Mouse (Mus musculus): ENCODE results near the gene Spock1. TPM values are rescaled to one million over a fixed set of nuclear protein-coding genes. Genes with fewer than 3 reads are reported as not detected.

Gene Spock1
- total RNA-seq, 2 experiments from 2014 or later, result 212 to 215 TPM

DNA sequence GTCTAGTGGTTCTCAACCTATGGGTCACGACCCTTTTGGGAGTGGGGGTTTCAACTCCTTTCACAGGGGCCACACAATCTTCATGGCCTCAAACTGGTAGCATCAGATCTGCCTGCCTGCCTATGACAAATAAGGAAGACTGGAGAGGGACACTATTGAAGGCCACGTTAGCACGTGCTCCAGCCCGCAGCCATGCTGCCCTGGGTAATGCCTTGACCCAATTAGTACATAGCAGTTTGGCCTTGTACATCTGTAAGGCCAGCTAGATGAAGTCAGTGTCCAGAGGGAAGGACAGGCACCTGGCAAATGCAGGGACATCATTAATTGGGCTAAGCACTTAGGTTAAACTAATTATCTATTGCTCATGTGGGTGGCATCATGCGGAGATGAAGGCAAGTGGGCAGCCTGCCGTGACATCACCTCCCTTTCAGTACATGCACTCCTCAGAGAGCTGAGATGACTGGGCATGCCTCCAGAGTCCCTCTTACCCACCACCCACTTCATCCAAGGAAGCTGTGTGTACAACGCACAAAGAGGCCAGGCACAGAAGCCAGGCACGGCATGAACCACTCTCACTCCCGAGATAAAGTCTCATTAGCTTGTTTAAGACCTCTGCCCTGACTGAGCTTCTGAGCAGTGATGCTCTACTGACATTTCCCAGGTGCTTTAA is 241.8 kb downstream of the Spock1 start:
- peak in 1 of 2 experiments; percentile 15 for DNase-seq (ENCODE audit: low spot score in 2 of 2)

DNA sequence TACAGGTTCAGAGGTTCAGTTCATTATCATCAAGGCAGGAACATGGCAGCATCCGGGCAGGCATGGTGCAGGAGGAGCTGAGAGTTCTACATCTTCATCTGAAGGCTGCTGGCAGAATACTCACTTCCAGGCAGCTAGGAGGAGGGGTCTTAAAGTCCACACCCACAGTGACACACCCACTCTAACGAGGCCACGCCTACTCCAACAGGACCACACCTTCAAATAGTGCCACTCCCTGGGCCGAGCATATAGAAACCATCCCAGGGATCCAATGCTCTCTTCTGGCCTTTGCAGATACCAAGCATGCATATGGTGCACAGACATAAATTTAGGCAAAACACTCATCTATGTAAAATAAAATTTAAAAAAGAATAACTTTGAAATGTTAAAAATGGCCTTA is 245.6 kb downstream of the Spock1 start:
- DNase-seq (ENCODE audit: low spot score in 2 of 2), result no peak

DNA sequence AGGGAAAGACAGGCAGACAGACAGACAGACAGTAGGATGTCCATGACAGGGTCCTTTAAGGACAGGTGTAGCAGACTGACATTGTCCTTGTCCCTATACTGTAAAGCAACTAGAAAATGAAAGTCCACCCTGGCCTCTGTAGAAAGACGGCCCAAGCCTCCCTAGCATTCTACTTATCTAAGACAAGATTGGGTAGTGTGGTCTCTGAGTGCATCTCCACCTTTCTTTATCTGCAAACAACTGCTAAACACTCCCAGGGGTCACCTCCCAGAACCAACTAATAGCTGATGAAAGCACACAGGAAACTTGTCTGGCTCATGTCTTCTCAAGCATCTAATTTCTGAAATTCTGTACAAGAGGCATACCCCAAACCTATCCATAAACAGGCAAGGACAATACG is 247.6 kb downstream of the Spock1 start:
- no peak for DNase-seq (ENCODE audit: low spot score in 2 of 2)

DNA sequence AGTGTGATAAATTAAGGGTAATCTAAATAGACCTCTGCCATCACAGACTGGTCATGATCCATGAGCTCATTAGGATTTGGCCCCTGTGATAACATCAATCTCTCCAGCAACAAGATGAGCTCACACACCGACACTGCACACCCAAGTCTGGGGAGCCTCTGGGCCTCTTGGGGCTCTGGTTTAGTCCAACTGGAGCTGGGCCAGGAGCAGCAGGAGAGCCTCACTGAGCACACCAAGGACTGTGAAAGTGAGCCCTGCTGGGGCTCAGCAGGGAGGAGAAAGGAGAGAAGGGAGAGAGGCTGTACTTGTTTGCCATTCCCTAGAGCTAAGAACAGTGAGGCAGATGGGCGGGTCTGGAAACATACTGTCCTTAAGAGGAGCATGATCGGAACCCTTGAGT is 248.3 kb downstream of the Spock1 start:
- DNase-seq (ENCODE audit: low spot score in 2 of 2), result no peak

DNA sequence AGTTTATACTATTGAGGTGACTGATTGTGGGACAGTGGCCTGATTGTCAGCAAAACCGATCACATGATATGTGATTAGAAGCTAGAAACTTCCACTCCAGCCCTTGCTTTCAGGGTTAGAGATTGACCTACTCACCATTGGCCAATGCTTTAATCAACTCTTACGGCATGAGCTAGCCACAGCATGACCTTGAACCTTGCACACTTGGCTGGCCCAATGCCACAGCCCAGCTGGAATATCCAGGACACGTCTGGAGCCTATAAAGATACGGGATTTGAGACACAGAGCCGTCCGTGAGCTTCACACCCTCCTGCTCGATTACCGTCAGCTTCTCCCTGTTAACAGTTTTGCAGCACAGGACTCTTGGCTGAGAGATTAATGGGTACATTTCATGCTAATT is 251.5 kb downstream of the Spock1 start:
- DNase-seq (ENCODE audit: low spot score in 2 of 2), result no peak

DNA sequence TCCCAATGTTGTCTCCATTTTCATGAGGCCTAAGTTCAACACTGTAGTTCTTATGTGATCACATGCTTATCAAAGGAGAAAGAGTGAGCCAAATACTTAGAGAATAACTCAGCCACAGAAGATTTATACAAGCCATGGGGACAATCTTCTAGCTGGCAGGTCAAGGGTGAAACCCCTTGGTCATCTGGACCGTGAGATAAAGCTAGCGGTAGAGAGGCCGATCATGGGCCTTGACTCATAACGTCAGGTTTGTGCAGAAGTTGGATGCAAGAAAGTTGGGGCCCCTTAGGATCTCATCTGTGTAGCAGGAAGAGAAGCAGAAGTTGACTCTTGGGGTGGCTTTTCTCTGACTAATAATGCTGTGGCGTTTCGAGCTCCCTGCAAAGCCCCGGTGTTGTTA is 253.8 kb downstream of the Spock1 start:
- DNase-seq (ENCODE audit: low spot score in 2 of 2), result no peak

DNA sequence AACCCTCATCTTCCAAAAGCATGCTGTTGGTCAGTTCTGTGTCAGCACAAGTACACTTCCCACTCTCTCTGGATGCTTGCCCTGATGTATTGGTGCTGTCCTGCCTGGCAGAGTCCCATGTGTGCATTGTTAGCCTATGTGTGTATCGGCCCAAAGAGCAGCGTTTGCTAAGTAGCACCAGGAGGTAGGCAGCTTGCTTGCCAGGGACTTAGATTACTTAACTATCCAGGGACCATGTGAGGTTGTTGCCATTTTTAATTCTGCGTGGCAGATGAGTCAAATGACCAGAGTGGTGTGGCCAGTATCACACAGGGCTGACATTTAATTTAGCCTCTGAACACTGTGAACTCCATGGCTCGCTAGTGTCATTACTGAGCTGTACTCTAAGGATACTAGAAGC is 256.9 kb downstream of the Spock1 start:
- no peak for DNase-seq (ENCODE audit: low spot score in 2 of 2)

DNA sequence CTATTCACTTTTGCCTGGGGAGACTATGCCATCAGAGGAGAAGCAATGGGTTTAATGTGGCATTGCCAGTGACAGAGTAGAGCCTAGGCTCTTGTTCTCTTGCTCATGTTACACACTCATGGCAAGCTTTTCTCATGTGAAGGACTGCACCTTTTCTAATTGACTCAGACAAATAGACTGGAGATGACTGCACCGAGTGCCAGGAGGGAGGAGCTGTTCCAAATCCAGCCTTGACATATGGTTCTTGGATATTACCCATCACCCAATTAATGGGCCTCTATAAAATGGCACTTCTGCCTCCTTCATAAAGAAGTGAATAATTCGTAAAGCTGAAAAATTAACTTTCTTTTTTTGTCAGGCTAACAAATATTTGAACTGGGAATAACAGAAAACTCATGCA is 259.3 kb downstream of the Spock1 start:
- no peak for DNase-seq (ENCODE audit: low spot score in 2 of 2)

DNA sequence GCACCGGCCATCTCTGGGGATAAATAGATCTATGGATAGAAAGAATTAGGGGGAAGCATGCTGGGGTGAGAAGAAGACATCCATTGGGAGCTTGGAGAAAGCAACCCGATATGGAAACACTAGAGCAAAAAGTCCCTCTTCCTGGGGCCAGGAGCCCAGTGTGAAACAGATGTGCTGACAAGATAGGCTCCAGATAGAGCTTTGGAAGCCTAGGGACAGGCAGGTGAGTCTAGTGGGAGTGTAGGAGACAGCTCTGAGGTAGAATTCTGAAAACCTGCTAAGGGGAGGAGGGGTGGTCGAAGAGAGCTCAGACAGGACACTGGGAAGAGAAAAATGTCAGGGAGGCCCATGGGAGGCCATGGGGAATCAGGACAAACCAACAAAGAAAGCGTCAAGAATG is 260.7 kb downstream of the Spock1 start:
- no peak for DNase-seq (ENCODE audit: low spot score in 2 of 2)

DNA sequence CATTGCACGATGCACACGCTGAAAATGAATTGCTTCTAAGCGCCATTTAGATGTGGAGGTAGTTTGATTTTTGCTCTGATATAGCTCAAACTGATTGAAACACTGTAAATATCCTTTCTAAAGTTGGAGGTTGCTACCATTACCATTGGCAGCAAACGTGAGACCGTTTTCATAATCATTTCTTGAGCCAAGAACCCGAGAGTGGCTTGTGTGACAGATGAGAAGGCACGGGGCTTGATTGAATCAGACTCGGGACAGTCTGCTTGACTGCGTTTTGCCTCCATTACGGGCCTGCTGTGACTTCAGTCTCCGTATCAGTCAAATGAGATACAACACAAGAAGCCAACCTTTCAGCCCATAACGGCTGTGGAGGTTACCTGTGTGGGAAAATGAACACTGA is 265.1 kb downstream of the Spock1 start:
- no peak for DNase-seq (ENCODE audit: low spot score in 2 of 2)

DNA sequence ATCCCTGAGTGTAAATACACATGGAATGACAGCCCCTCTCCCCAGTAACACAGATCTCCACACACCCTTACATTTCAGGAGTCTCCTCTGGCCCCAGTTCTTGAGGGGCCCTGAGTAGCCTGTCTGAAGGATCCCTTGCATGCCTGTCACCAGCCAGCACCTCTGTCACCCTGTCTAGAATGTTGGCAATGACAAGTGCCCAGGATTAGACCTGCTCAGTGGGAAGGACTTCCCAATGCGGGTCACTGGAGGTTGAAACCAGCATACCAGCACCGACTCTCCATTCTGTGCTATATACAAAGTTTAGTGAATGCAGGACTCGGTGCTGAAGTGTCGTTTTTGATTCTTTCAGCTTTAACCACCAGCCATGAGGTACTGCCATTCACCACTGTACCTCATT is 266.5 kb downstream of the Spock1 start:
- DNase-seq (ENCODE audit: low spot score in 2 of 2), result no peak

DNA sequence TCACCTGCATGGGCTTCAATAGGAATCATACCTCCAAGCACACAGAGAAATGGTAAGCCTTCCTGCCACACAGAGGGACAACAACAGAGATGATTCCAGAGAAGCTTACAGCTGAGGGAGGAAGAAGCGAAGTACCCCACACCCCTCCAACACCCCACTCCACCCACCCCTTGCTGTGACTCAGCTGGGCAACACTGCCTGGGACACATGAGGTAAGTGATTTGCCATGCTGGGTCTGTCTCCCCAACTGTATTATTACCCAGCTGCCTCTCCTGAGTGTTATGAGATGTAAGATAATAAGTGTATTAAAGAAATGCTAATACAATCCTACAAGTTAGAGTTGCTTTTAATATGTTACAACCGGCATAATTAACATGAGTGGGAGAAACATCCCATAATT is 267.2 kb downstream of the Spock1 start:
- DNase-seq (ENCODE audit: low spot score in 2 of 2), result no peak

DNA sequence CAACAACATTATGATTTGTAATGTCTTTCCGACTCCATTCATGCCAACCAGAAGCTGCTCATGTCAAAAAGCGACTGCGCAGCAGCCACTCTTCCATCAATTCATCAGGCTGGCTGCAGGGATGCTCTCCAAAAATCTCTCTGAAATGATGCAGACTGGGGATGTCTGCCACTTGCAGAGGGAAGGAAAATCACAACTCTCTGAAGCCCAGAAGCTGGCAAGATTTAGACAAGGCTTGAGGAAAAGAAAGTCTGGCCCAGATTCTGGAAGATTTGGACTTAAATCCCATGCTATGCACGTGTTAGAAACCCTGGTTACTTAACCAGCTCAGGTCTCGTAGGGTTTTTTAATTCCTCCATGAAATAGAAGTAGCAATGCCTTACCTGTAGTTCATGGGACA is 269.3 kb downstream of the Spock1 start:
- no peak for DNase-seq (ENCODE audit: low spot score in 2 of 2)

DNA sequence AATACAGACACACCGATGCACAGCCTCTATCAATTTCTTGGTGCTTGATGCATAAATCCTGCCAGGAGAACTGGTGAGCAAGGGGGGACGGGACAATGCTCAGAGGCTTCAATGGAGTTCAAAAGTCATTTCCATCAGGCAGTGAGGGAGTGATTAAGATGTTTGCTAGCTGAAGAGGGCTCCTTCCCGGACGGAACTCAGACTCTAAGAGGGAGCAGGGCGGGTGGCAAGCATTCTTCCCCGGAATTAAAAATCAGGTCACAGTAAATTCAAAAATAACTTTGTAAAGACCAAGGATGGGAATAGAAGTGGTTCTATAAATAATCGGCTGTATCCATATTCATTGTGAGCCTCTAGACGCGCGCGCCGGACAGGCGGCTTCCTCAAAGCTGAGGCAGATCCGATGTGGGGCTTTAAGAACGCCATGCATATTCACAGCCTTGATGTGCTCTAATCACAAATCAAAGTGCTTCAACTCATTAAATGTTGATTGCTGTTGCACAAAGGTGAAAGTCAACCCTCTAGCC is 270.5 kb downstream of the Spock1 start:
- no peak for DNase-seq (ENCODE audit: low spot score in 2 of 2)

DNA sequence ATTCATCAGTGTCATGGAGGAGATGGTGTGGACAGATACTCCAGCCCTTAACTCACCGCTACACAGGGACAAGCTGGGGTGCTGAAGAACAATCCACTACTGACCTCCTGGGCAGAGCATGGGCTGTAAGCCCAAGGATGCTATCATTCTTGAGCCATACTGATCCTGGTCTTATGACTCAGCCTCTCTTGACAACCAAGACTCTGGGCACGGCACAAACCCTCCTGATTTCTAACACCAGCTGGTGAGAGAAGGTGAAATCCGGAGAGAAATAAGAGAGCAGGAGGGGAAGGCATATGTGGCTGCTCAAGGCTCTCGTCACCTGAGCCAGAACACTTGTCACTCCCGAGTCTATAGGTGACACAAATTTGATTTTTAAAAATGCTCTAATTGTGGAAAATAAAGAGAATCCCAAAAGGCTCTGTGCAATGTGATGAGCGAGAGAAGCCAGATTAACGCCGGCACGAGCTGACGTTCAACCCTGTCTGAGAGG is 271.0 kb downstream of the Spock1 start:
- no peak for DNase-seq (ENCODE audit: low spot score in 2 of 2)

DNA sequence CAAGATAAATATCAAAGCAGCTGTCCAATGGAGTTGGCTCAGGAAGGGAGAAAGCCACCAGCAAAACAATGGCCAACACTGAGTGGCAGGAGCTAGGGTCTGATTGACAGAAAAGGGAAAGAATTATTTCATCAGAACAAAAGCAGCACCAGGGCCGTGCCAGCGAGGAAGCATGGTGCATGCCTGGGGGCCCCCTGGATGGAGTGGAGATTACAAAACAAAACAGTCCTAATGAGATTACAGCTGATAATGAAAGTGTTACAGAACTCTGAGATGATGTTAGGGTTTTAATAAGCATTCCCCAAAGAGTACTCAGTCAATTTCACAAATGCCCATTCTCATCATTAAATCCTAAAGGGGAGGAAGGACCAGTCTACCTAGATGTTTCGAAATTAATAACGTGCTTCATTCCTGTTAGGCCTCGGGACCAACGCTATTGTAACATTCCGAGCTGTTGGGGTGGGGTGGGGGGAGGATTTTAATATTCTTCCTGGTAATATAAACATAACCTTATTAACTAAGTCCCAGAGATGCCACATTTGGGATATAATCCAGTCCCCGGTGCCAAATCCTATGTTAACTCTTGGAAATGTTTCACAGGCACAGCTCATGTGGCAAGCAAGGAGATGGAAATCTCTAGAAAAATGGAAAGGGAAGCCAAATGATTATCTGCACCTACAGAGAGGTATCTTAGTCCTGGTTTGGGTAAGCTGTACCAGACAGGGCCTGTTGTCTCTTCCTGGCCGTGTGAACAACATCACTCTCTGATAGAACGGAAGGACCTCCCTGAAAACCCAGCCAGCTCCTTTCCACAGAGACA is 271.7 kb downstream of the Spock1 start:
- DNase-seq (ENCODE audit: low spot score in 2 of 2), result no peak

DNA sequence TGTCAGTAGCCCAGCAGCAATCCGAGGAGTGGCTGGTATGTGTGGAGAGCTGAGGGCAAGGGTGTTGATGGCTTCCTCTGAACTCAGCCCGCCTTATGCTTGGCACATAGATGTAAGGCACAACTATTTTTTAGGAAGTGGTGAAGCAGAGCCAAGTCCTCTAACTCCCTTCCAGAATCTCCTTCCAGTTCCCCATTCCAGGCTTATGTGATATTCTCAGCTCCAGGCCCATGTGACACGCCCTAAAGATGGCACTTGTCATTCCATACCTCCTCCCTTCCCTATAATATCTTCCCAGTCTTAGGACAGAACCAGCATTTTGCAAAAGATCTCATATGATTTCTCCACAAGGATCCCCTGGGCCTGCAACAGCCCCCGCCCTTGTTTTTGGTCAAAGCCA is 277.6 kb downstream of the Spock1 start:
- DNase-seq (ENCODE audit: low spot score in 2 of 2), result no peak

DNA sequence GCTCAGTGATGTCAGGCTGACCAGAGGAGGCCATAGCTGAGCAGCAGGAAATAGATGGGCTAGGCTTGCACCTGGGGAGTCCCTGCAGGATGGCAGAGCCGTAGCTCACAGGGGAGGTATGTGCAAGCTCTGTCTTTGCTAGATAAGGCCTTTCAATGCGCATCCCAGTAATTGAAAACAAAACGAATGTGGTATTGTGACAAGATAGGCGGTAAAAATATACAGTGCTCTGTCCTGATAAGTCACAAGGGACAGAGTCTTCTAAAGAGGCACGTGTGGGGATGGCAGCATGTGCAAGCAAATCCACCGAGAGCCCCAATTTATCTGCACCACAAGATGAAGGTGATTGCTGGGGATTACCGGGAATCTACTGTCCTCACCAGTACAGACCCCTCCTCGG is 279.9 kb downstream of the Spock1 start:
- no peak for DNase-seq (ENCODE audit: low spot score in 2 of 2)

DNA sequence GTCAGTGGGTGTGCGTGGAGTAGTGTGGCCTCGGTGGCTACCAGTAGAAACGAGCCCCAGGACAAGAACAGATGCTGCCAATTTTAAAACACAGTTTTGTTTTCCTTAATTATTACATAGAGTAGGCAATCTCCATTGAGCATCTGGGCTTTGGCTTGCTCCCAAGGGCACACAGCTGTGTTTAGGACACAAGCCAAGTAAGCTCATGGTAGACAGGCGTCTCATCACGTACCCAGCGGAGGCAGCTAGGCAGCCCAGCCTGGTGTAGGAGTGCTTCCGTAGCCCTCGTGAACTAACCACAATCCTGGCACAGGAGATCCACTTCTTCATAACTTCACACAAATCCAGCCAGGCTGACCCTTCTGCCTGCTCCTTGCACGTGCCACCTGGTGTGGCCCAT is 281.7 kb downstream of the Spock1 start:
- no peak for DNase-seq (ENCODE audit: low spot score in 2 of 2)

DNA sequence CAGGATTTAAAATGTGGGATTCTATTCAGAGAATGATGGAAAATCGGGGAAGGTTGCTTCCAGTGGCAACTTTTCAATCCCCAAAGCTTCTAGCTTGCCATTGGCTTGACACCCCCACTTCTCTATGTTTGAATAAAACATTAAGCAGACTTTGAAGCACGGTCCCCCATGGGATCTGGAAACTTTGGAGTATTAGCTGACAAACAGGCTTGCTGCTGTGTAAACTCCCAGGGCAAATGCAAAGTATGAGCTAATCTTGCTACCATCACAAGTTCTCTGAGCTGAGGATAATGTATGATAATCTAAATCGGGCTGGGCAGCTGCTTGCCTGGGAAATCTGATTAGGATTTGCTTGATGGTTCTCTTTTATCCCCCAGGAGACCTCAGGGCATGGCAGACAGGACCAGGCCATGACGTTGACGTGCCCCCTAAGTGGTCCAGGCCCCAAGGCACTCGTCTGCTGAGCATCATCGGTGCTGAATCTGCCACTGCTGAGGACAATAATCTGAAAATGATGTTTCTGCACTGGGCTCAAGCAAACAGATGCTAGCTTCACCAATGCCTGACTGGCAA is 284.1 kb downstream of the Spock1 start:
- DNase-seq (ENCODE audit: low spot score in 2 of 2), result no peak

DNA sequence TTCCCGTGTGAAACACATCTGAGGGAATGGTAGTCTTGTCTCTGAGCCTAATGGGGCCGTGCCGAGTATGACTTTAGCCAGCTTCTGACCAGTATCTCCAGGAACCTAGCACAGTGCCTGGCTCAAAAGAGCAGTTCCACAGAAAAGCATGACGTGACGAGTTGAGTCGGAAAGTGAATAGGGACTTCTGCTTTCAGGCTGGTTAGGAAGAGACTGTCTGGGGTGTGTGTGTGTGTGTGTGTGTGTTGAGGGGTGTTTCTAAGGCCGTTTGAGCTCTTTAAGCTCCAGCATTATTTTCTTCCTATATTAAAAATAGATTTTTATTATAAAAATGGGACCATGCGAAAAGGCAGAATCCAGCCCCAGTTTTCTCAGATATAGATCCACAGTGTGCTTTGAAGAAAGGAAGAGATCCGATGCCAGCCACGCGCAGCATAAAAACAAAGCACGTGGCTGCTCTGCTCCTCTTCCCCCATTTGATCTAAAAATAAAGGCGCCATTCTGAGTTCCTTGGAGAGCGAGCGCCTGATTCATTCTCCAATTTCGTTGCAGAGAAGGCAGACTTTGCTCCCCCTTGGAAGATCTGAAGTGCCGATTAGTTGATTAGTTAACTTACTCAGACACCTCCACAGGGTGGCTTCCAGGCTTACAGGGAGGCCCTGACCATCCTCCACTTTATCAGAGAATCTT is 288.9 kb downstream of the Spock1 start:
- peak; percentile 51 to 65 for DNase-seq (ENCODE audit: low spot score in 2 of 2)

All from layer of hippocampus, adult 18-20 months (tissue).